Mouse (Mus musculus): ENCODE results near the gene Mipep. TPM values are rescaled to one million over a fixed set of nuclear protein-coding genes. Genes with fewer than 3 reads are reported as not detected.
A peak's percentile ranks its signal among the peaks of the same experiment; 100 is the strongest.

Mipep gene
- total and polyA plus RNA-seq, 2 experiments from 2014 or later = 17.1 to 32.1 TPM

DNA sequence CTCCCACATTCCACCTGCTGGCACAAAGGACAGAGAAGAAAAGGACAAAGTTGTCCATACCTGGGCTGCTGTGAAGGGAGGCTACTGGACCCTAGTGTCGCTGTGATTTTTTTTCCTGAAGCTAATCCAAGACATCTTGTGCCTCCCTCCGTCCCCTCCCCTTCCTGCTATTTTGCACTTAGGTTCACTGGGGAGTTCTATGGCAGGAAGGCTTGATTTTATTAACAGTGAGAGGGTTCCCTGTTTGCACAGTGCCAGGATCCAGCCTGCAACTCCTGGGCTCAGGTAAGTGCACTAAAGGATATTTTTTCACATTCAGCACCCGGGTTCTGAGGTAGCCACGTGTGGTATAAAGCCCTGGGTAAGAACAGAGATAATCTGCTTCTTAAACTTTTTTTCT, 16.5 kb upstream of the Mipep start, which contains the start of gene C1qtnf9:
Gene C1qtnf9, plus strand, starts transcription at position 251 of the 400 bp plus-strand sequence.
- no peak for TF ChIP-seq CTCF (IDR thresholded peaks at IDR 0.05)
- no peak within 1 kb of the TSS for H3K27ac ChIP-seq (ENCODE audit: low read depth, low read length)
- no peak within 1 kb of the TSS for H3K4me2 ChIP-seq (ENCODE audit: low read depth, low read length, poor library complexity, severe bottlenecking)

DNA sequence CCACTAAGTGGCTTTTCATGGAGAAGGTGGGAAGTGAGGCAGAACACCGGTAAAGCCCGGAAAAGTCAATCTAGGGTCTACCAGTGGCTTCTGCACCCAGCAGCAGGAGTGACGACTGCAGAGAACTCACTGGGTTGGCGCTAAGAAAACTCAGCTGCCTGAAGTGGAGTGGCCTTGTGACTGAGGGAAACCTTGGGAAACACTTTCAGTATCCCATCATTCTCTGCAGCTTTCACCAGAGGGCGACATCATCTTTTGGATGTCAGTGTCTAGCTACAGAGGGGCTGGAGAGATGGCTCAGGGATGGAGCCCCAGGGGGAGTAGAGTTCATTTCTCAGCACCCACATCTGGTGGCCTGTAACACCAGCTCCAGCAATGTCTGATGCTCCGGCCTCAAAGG, 15.0 kb upstream of the Mipep start:
- no peaks in the 10 kb centered on the region for H3K36me3 ChIP-seq (ENCODE audit: insufficient read depth, low read length)
- no peak overlapping the region for H3K4me2 ChIP-seq (ENCODE audit: low read depth, low read length, poor library complexity, severe bottlenecking)
- WGBS = 43% methylated on average over 6 of the region's 6 CpGs
- H3K27ac ChIP-seq (ENCODE audit: low read depth, low read length) = no peak overlapping the region
- peak; percentile 60 for TF ChIP-seq CTCF (IDR thresholded peaks at IDR 0.05)
- H3K4me1 ChIP-seq (ENCODE audit: insufficient read depth, low read length) = no peaks in the 10 kb centered on the region
- H3K9ac ChIP-seq (replicated peaks; ENCODE audit: low read length, poor library complexity, severe bottlenecking) = no peak overlapping the region
- no peak for ATAC-seq (ENCODE audit: low FRiP score)
- H3K4me3 ChIP-seq (ENCODE audit: low read depth, low read length) = no peak overlapping the region
- H3K27me3 ChIP-seq (ENCODE audit: insufficient read depth, low read length) = no peaks in the 10 kb centered on the region
- H3K9me3 ChIP-seq (ENCODE audit: low read length) = no peaks in the 10 kb centered on the region
- no peak for DNase-seq (ENCODE audit: low spot score)

More for the DNA sequence above, 16.5 kb upstream of the Mipep start, which contains the start of gene C1qtnf9:
- ATAC-seq (ENCODE audit: low FRiP score) (no peak), DNase-seq (ENCODE audit: low spot score) (no peak)
- no peaks in the 10 kb centered on the region for H3K27me3 ChIP-seq (ENCODE audit: insufficient read depth, low read length)
- no peaks in the 10 kb centered on the region for H3K36me3 ChIP-seq (ENCODE audit: insufficient read depth, low read length)
- H3K9ac ChIP-seq (replicated peaks; ENCODE audit: low read length, poor library complexity, severe bottlenecking) = no peak within 1 kb of the TSS
- H3K4me1 ChIP-seq (ENCODE audit: insufficient read depth, low read length) = no peaks in the 10 kb centered on the region
- no peak within 1 kb of the TSS for H3K4me3 ChIP-seq (ENCODE audit: low read depth, low read length)
- 80% methylated on average over 4 of the region's 4 CpGs for WGBS
- no peaks in the 10 kb centered on the region for H3K9me3 ChIP-seq (ENCODE audit: low read length)

DNA sequence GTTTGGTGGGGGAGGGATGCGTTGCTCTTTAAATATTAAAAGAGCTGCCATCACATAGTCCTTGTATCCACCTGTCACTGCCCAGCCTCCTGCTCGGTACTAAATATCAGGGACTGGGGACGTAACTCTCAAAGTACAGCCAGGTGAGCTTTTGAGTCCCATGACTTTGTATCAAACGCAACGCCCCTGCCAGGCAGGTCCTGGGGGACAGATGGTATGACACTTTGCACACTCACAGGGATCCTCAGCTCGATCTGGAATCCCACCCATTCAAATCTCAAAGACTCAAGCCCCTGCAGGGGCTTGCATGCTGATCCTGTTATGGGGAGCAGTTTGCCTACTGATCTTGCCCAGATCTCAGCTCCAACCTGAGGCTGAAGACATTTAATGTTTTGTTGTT, 13.8 kb upstream of the Mipep start:
- no peaks in the 10 kb centered on the region for H3K4me1 ChIP-seq (ENCODE audit: insufficient read depth, low read length)
- no peak overlapping the region for H3K9ac ChIP-seq (replicated peaks; ENCODE audit: low read length, poor library complexity, severe bottlenecking)
- no peak overlapping the region for H3K4me2 ChIP-seq (ENCODE audit: low read depth, low read length, poor library complexity, severe bottlenecking)
- no peak overlapping the region for H3K4me3 ChIP-seq (ENCODE audit: low read depth, low read length)
- WGBS = 74% methylated on average over 6 of the region's 6 CpGs
- no peak for TF ChIP-seq CTCF (IDR thresholded peaks at IDR 0.05)
- H3K36me3 ChIP-seq (ENCODE audit: insufficient read depth, low read length) = no peaks in the 10 kb centered on the region
- H3K9me3 ChIP-seq (ENCODE audit: low read length) = no peaks in the 10 kb centered on the region
- ATAC-seq (ENCODE audit: low FRiP score) (peak; percentile 32; the same call in 1 of the 2 replicates), DNase-seq (ENCODE audit: low spot score) (no peak)
- no peak overlapping the region for H3K27ac ChIP-seq (ENCODE audit: low read depth, low read length)
- no peaks in the 10 kb centered on the region for H3K27me3 ChIP-seq (ENCODE audit: insufficient read depth, low read length)

DNA sequence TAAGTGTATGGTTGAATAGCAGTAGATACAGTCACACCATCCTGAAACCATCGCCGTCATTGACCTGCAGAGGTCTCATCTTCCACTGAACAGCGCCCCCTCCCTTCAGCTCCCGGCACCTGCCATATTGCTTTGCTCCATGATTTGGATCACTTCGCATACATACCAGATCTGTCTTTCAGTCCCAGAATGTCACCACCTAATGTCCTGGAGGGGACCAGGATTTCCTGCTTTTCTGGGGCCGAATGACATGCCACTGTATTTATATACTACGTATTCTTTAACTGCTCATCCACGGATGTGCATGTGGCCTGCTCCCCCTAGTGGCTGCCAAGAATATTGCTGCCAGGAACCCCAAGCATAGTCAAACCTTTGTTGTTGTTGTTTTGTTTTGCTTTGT, 13.3 kb upstream of the Mipep start:
- no peak overlapping the region for H3K27ac ChIP-seq (ENCODE audit: low read depth, low read length)
- H3K4me3 ChIP-seq (ENCODE audit: low read depth, low read length) = peak overlapping the region; percentile 22; the same call in 1 of the 2 replicates
- no peaks in the 10 kb centered on the region for H3K4me1 ChIP-seq (ENCODE audit: insufficient read depth, low read length)
- WGBS = 4% methylated on average over 8 of the region's 8 CpGs
- TF ChIP-seq CTCF (IDR thresholded peaks at IDR 0.05) = peak; percentile 97
- DNase-seq (ENCODE audit: low spot score) (peak; percentile 71), ATAC-seq (ENCODE audit: low FRiP score) (peak; percentile 85)
- 0 out of 2 replicates have a peak overlapping the region, but pooled peaks have one; percentile 39 for H3K9ac ChIP-seq (replicated peaks; ENCODE audit: low read length, poor library complexity, severe bottlenecking)
- no peaks in the 10 kb centered on the region for H3K27me3 ChIP-seq (ENCODE audit: insufficient read depth, low read length)
- H3K9me3 ChIP-seq (ENCODE audit: low read length) = no peaks in the 10 kb centered on the region
- no peaks in the 10 kb centered on the region for H3K36me3 ChIP-seq (ENCODE audit: insufficient read depth, low read length)
- H3K4me2 ChIP-seq (ENCODE audit: low read depth, low read length, poor library complexity, severe bottlenecking) = peak overlapping the region; percentile 43

DNA sequence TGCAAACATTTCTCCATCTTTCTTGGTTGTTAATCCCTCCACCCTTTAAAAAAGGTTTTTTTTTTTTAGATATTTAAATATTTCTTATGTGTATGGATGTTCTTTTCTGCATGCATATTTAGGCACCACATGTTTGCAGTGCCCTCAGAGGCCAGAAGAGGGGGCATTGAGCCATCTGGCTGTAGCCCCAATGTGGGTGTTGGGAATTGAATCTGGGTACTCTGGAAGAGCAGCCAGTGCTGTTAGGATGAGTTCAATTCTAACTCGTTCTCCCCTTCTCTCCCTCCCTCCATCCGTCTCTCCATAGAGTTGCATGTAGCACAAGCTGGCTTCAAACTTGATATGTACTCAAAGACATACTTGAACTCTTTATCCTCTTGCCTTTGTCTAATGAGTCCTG, 10.9 kb upstream of the Mipep start:
- Histone ChIP-seq H3K4me1 (ENCODE audit: insufficient read depth, low read length) (no peaks in the 10 kb centered on the region), H3K9ac (replicated peaks; ENCODE audit: low read length, poor library complexity, severe bottlenecking) (no peak overlapping the region), H3K36me3 (ENCODE audit: insufficient read depth, low read length) (no peaks in the 10 kb centered on the region), H3K27ac (ENCODE audit: low read depth, low read length) (no peak overlapping the region), H3K27me3 (ENCODE audit: insufficient read depth, low read length) (no peaks in the 10 kb centered on the region), H3K4me2 (ENCODE audit: low read depth, low read length, poor library complexity, severe bottlenecking) (no peak overlapping the region), H3K4me3 (ENCODE audit: low read depth, low read length) (no peak overlapping the region), H3K9me3 (ENCODE audit: low read length) (no peaks in the 10 kb centered on the region)
- WGBS = 86% methylated on average over 2 of the region's 2 CpGs
- no peak for DNase-seq (ENCODE audit: low spot score)
- ATAC-seq (ENCODE audit: low FRiP score) = no peak
- TF ChIP-seq CTCF (IDR thresholded peaks at IDR 0.05) = peak; percentile 38

DNA sequence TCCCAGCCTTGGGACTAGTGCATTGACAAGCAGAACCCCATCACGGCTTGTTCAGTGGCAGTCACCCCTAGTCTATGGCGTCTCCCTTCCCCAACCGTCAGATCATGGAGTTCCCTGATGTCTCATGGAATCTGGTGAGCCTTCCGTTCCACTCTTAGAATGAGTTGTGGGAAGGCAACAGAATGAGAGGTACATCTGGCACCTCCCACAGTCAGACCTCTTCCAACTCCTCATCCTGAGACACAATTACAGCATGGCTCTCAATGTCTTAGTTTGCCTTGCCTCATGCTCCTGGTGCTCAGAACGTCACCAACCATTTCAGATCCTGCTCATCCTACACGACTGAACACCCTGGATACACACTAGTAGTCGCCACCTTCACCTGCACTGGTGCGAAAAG, 7.9 kb upstream of the Mipep start:
- no peak overlapping the region for H3K4me2 ChIP-seq (ENCODE audit: low read depth, low read length, poor library complexity, severe bottlenecking)
- ATAC-seq (ENCODE audit: low FRiP score) (no peak), DNase-seq (ENCODE audit: low spot score) (no peak)
- no peak overlapping the region for H3K9ac ChIP-seq (replicated peaks; ENCODE audit: low read length, poor library complexity, severe bottlenecking)
- no peak overlapping the region for H3K27ac ChIP-seq (ENCODE audit: low read depth, low read length)
- H3K36me3 ChIP-seq (ENCODE audit: insufficient read depth, low read length) = no peaks in the 10 kb centered on the region
- 86% methylated on average over 8 of the region's 8 CpGs for WGBS
- no peak for TF ChIP-seq CTCF (IDR thresholded peaks at IDR 0.05)
- no peak overlapping the region for H3K4me3 ChIP-seq (ENCODE audit: low read depth, low read length)
- no peaks in the 10 kb centered on the region for H3K9me3 ChIP-seq (ENCODE audit: low read length)
- no peaks in the 10 kb centered on the region for H3K4me1 ChIP-seq (ENCODE audit: insufficient read depth, low read length)
- no peaks in the 10 kb centered on the region for H3K27me3 ChIP-seq (ENCODE audit: insufficient read depth, low read length)

All from midbrain, postnatal 0 days (tissue).